Mouse (Mus musculus): ENCODE measurements at regions not wholly inside any gene's neighbourhood (a gene's known extent, or its start where the extent isn't known, plus 50 kb on each side); places are given as distances from the start of the nearest gene placed in this dataset.
A peak's percentile ranks its signal among the peaks of the same experiment; 100 is the strongest.

DNA sequence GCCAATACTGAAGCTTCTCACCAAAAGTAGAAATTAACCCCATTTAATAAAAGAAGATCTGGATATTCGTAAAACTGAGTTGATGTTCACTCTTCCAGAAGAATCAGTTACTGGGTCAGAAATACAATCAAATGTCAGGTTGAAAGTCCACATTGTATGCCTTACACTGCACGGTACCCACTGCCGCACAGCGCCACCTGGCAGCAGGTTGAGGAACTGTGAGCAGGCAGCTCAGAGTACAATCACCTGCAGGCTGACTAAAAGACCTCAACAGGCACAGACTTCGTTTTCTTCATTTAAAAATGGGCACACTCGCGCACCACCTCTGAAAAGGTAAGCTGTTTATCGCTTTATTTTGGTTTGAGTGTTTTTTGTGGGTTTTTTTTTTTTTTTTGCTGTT is 341.8 kb upstream of the Mms22l start:
- peak; percentile 52 for DNase-seq (ENCODE audit: extremely low read depth)

DNA sequence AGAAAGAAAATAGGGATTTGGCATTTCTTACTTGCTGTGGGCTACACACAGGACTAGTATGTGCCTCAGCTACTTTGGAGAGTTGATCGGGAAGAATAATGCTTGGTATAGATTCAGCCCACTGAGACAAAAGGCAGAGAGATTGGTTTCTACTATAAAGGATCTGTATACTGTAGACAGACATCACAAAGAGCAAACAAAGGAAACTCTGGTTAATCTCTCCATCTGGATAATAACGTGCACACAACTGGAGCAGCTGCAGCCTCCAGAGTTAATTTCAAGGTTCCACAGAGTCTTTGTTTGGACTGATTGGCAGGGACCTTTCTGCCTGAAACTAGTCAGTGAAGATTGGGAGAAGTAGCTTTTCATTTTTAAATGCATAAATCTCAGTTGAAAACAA is 322.5 kb upstream of the Mms22l start:
- Histone ChIP-seq H3K9me3 (replicated peaks; ENCODE audit: low read length) (no peaks in the 10 kb centered on the region), H3K27me3 (replicated peaks) (no peaks in the 10 kb centered on the region), H3K27ac (ENCODE audit: insufficient read depth, low read depth) (no peak overlapping the region), H3K4me3 (replicated peaks in 1 of 3; ENCODE audit: low read depth in 2 of 3, low read length in 2 of 3, poor library complexity in 1 of 3) (no peak overlapping the region), H3K4me2 (ENCODE audit: insufficient read depth, low read depth, poor library complexity, severe bottlenecking) (no peak overlapping the region), H3K36me3 (replicated peaks in 1 of 2; ENCODE audit: control insufficient read depth in 1 of 2, insufficient read depth in 1 of 2, low read length in 1 of 2) (no peaks in the 10 kb centered on the region), H3K4me1 (ENCODE audit: control insufficient read depth in 1 of 2, insufficient read depth in 2 of 2) (no peaks in the 10 kb centered on the region), H3K79me2 (replicated peaks; ENCODE audit: control insufficient read depth, extremely low read depth, insufficient read depth, poor library complexity, severe bottlenecking) (no peaks in the 10 kb centered on the region), H3K9ac (ENCODE audit: insufficient read depth, low read depth) (no peak overlapping the region)
- dilution Hi-C loops (cut with MboI; ENCODE audit: extremely low pct_ligation_motif_present, extremely low pct_unique_long_range_greater_than_20kb, low sequenced_read_pairs) = no loop called here
- in situ Hi-C loops (cut with MboI; ENCODE audit: low pct_ligation_motif_present, low pct_unique_long_range_greater_than_20kb, low sequenced_read_pairs) = loop anchor here (25.0 kb wide), 1 partner anchor 1686 kb away; the partner anchor contains the start of gene Pou3f2
- no peak for TF ChIP-seq GABPA (IDR thresholded peaks at IDR 0.05; ENCODE audit: insufficient replicate concordance, low read depth, low read length)
- TF ChIP-seq RCOR1 (conservative IDR thresholded peaks at IDR 0.05; ENCODE audit: low read depth, low read length) = no peak
- TF ChIP-seq SIN3A (IDR thresholded peaks at IDR 0.05; ENCODE audit: low read length) = no peak
- DNase-seq (ENCODE audit: extremely low read depth) = no peak

More for the DNA sequence above, 341.8 kb upstream of the Mms22l start:
- H3K9me3 ChIP-seq (replicated peaks; ENCODE audit: low read length) = no peaks in the 10 kb centered on the region
- no peak overlapping the region for H3K9ac ChIP-seq (ENCODE audit: insufficient read depth, low read depth)
- H3K36me3 ChIP-seq (replicated peaks in 1 of 2; ENCODE audit: control insufficient read depth in 1 of 2, insufficient read depth in 1 of 2, low read length in 1 of 2) = no peaks in the 10 kb centered on the region
- no peaks in the 10 kb centered on the region for H3K79me2 ChIP-seq (replicated peaks; ENCODE audit: control insufficient read depth, extremely low read depth, insufficient read depth, poor library complexity, severe bottlenecking)
- H3K27me3 ChIP-seq (replicated peaks) = no peaks in the 10 kb centered on the region
- H3K4me1 ChIP-seq (ENCODE audit: control insufficient read depth in 1 of 2, insufficient read depth in 2 of 2) = no peaks in the 10 kb centered on the region
- in situ Hi-C loops (cut with MboI; ENCODE audit: low pct_ligation_motif_present, low pct_unique_long_range_greater_than_20kb, low sequenced_read_pairs) (loop anchor here (25.0 kb wide), 1 partner anchor 1667 kb away; the partner anchor contains the start of gene Pou3f2), dilution Hi-C loops (cut with MboI; ENCODE audit: extremely low pct_ligation_motif_present, extremely low pct_unique_long_range_greater_than_20kb, low sequenced_read_pairs) (no loop called here)
- no peak overlapping the region for H3K27ac ChIP-seq (ENCODE audit: insufficient read depth, low read depth)
- no peak overlapping the region for H3K4me2 ChIP-seq (ENCODE audit: insufficient read depth, low read depth, poor library complexity, severe bottlenecking)
- H3K4me3 ChIP-seq (replicated peaks in 1 of 3; ENCODE audit: low read depth in 2 of 3, low read length in 2 of 3, poor library complexity in 1 of 3) = no peak overlapping the region
- TF ChIP-seq CTCF (conservative IDR thresholded peaks at IDR 0.05 in 1 of 2, IDR thresholded peaks at IDR 0.05 in 1 of 2; ENCODE audit: low read depth in 2 of 2, low read length in 2 of 2) = peak; percentile 83 to 86
- TF ChIP-seq SMC3 (IDR thresholded peaks at IDR 0.05; ENCODE audit: low read depth, low read length) = peak; percentile 93
- TF ChIP-seq TBP (conservative IDR thresholded peaks at IDR 0.05; ENCODE audit: low read depth, low read length) = no peak
- no peak for TF ChIP-seq E2F4 (IDR thresholded peaks at IDR 0.05; ENCODE audit: insufficient replicate concordance, low read depth, low read length)
- peak; percentile 81 for TF ChIP-seq RAD21 (IDR thresholded peaks at IDR 0.05; ENCODE audit: low read depth, low read length)
- TF ChIP-seq ZC3H11A (IDR thresholded peaks at IDR 0.05; ENCODE audit: low read depth, low read length) = peak; percentile 19; the same call in 1 of the 2 replicates

DNA sequence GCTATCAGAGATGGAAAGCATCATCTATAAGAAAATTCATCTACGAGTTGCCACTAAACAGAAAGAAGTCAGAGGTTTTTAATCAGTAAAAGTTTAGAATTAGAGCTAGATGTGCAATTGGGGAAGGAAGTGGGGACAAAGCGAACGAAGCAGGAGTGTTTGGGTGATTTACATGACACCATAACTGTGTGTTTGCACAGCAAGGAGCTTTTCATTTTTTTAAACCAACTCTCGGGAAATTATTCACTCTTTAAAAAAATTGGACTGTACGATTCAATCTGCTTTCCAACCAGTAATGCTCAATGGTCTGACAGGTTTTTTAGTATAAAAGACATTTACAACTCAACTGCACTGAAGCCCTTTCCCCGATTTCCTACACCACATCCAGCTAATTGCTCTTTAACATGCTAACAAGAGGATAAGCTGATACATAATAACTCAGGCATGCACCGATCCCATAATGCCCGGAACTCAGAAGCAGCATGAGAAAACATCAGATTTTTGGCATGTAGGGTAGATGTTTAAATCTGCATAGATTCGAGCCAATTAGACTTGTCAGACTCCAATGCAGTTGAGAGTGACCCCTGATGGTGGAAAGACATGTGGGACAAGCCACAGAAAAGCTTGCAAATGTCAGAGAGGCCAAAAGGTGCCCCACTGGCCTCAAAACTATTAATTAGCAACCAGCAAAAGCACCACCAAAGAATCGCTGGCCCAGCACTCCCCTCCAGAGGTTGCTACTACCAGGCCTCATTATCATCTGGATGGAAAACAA is 282.8 kb upstream of the Mms22l start:
- Histone ChIP-seq H3K79me2 (replicated peaks; ENCODE audit: control insufficient read depth, extremely low read depth, insufficient read depth, poor library complexity, severe bottlenecking) (no peaks in the 10 kb centered on the region), H3K27me3 (replicated peaks) (no peaks in the 10 kb centered on the region), H3K9me3 (replicated peaks; ENCODE audit: low read length) (no peaks in the 10 kb centered on the region), H3K4me2 (ENCODE audit: insufficient read depth, low read depth, poor library complexity, severe bottlenecking) (no peak overlapping the region), H3K36me3 (replicated peaks in 1 of 2; ENCODE audit: control insufficient read depth in 1 of 2, insufficient read depth in 1 of 2, low read length in 1 of 2) (no peaks in the 10 kb centered on the region), H3K4me3 (replicated peaks in 1 of 3; ENCODE audit: low read depth in 2 of 3, low read length in 2 of 3, poor library complexity in 1 of 3) (no peak overlapping the region), H3K9ac (ENCODE audit: insufficient read depth, low read depth) (no peak overlapping the region), H3K27ac (ENCODE audit: insufficient read depth, low read depth) (no peak overlapping the region), H3K4me1 (ENCODE audit: control insufficient read depth in 1 of 2, insufficient read depth in 2 of 2) (no peaks in the 10 kb centered on the region)
- TF ChIP-seq JUND (conservative IDR thresholded peaks at IDR 0.05; ENCODE audit: low read depth, low read length) (no peak), MXI1 (IDR thresholded peaks at IDR 0.05; ENCODE audit: low read depth, low read length) (no peak), MEF2A (IDR thresholded peaks at IDR 0.05; ENCODE audit: borderline replicate concordance, low read depth, low read length) (no peak), NELFE (IDR thresholded peaks at IDR 0.05; ENCODE audit: low read depth, low read length) (no peak), RAD21 (IDR thresholded peaks at IDR 0.05; ENCODE audit: low read depth, low read length) (no peak; the same call in 1 of the 2 replicates), MYC (IDR thresholded peaks at IDR 0.05; ENCODE audit: low read depth, low read length) (no peak), ZC3H11A (IDR thresholded peaks at IDR 0.05; ENCODE audit: low read depth, low read length) (no peak), MAFK (IDR thresholded peaks at IDR 0.05; ENCODE audit: insufficient replicate concordance, low read length) (no peak), ZKSCAN1 (IDR thresholded peaks at IDR 0.05; ENCODE audit: borderline replicate concordance, low read depth, low read length) (no peak), EP300 (IDR thresholded peaks at IDR 0.05; ENCODE audit: low read length) (no peak), TCF12 (IDR thresholded peaks at IDR 0.05; ENCODE audit: low read depth, low read length) (no peak), ZMIZ1 (IDR thresholded peaks at IDR 0.05; ENCODE audit: low read depth, low read length) (no peak), MAZ (IDR thresholded peaks at IDR 0.05; ENCODE audit: low read depth, low read length) (no peak), SMC3 (IDR thresholded peaks at IDR 0.05; ENCODE audit: low read depth, low read length) (no peak), GABPA (IDR thresholded peaks at IDR 0.05; ENCODE audit: insufficient replicate concordance, low read depth, low read length) (no peak)
- dilution Hi-C loops (cut with MboI; ENCODE audit: extremely low pct_ligation_motif_present, extremely low pct_unique_long_range_greater_than_20kb, low sequenced_read_pairs) (no loop called here), in situ Hi-C loops (cut with MboI; ENCODE audit: low pct_ligation_motif_present, low pct_unique_long_range_greater_than_20kb, low sequenced_read_pairs) (no loop called here)
- no peak for DNase-seq (ENCODE audit: extremely low read depth)
